Mouse (Mus musculus) ES-E14 (cell line): ENCODE measurements around the gene Gpr18.

ENCODE experiments used
- CHD2 ChIP-seq: IDR thresholded peaks from 2 replicates; pipeline ENCODE4 v1.6.1; 2014; ENCODE audit warnings: mild to moderate bottlenecking, low read depth, low read length, inconsistent platforms
- MAFK ChIP-seq: IDR thresholded peaks from 2 replicates; pipeline ENCODE4 v1.6.1; 2014; ENCODE audit warnings: mild to moderate bottlenecking, low read depth, low read length, inconsistent platforms; ENCODE audit not compliant: insufficient read depth
- ZC3H11A ChIP-seq: IDR thresholded peaks from 2 replicates; pipeline ENCODE4 v1.6.1; 2012; ENCODE audit warnings: low read depth, mild to moderate bottlenecking, inconsistent platforms, low read length, borderline replicate concordance
- ZNF384 ChIP-seq: IDR thresholded peaks from 2 replicates; pipeline ENCODE4 v1.6.1; 2012; ENCODE audit warnings: low read depth, low read length, inconsistent platforms

DNA sequence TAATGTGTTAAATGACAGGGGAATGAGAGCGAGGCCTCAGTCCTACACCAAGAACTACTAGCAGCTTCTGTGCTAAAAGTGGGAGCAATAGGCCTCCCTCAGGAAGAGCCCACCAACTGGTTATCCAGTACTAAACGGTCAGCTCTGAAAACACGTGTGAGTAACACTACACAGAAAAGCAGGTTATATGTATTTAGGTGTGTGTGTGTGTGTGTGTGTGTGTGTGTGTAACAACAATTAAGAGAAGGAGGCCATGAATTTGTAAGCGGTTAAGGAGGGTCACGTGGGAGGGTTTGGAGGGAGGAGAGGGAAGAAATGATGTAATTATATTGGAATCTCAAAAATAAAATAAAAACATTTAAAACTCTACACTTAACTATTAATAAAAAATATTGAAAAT is 438 bp downstream of the Gpr18 start:
- TF ChIP-seq MAFK (no peak), ZNF384 (no peak), ZC3H11A (no peak), CHD2 (no peak)
